Mouse (Mus musculus) MEL (cell line): ENCODE measurements around the gene Slain1. TPM values are rescaled to one million over a fixed set of nuclear protein-coding genes. Genes with fewer than 3 reads are reported as not detected.

Experiments
- DNase-seq: peaks from one replicate; pipeline ENCODE4 v3.0.0; 2011; ENCODE audit warnings: low read depth, low spot score
- H3K27ac ChIP-seq: 2 replicates; pipeline ENCODE4 v1.5.1; 2012; ENCODE audit warnings: low read depth, mild to moderate bottlenecking, control low read depth, low read length, moderate library complexity; ENCODE audit not compliant: control insufficient read depth
- H3K27me3 ChIP-seq, 2 experiments: fragments of 150-350 bp in 1 of 2; sonication (generic) in 1 of 2; 2 replicates each; pipeline ENCODE4 v1.6.1; 2012; ENCODE audit warnings: low read length in 2 of 2, mild to moderate bottlenecking in 2 of 2, improper control_type of control experiment in 1 of 2, moderate library complexity in 1 of 2; ENCODE audit not compliant: insufficient read depth in 2 of 2, control insufficient read depth in 1 of 2
- H3K36me3 ChIP-seq, 2 experiments: 2 replicates each; pipeline ENCODE4 v1.6.1; 2012 to 2014; ENCODE audit warnings: low read length in 2 of 2, improper control_type of control experiment in 1 of 2, inconsistent platforms in 1 of 2, mild to moderate bottlenecking in 1 of 2; ENCODE audit not compliant: insufficient read depth in 2 of 2, control insufficient read depth in 1 of 2
- H3K4me1 ChIP-seq, 2 experiments: fragments of 150-350 bp in 1 of 2; sonication (generic) in 1 of 2; 2 replicates each; pipeline ENCODE4 v1.6.1; 2012; ENCODE audit warnings: low read length in 2 of 2, improper control_type of control experiment in 1 of 2, mild to moderate bottlenecking in 1 of 2; ENCODE audit not compliant: insufficient read depth in 2 of 2, control insufficient read depth in 1 of 2
- H3K4me3 ChIP-seq, 2 experiments: fragments of 150-350 bp in 1 of 2; sonication (generic) in 1 of 2; 2 replicates each; pipeline ENCODE4 v1.5.1; 2012; ENCODE audit warnings: low read depth in 2 of 2, low read length in 2 of 2, mild to moderate bottlenecking in 2 of 2, moderate library complexity in 2 of 2, control low read depth in 1 of 2, improper control_type of control experiment in 1 of 2; ENCODE audit not compliant: control insufficient read depth in 1 of 2, insufficient read depth in 1 of 2
- H3K79me2 ChIP-seq: 2 replicates; pipeline ENCODE4 v1.6.1; 2012; ENCODE audit warnings: mild to moderate bottlenecking, low read length, moderate library complexity; ENCODE audit not compliant: control insufficient read depth, poor library complexity, insufficient read depth
- H3K9ac ChIP-seq: 2 replicates; pipeline ENCODE4 v1.6.1; 2012; ENCODE audit warnings: low read depth, mild to moderate bottlenecking, control low read depth, low read length, moderate library complexity; ENCODE audit not compliant: control insufficient read depth, poor library complexity, severe bottlenecking
- H3K9me3 ChIP-seq: fragments of 150-350 bp; sonication (generic); replicated peaks from 2 replicates; pipeline ENCODE4 v1.6.1; 2012; ENCODE audit warnings: mild to moderate bottlenecking, low read length, improper control_type of control experiment, moderate library complexity; ENCODE audit not compliant: insufficient read depth
- BHLHE40 ChIP-seq: IDR thresholded peaks from 2 replicates; pipeline ENCODE4 v1.6.1; 2012; ENCODE audit warnings: low read depth, mild to moderate bottlenecking, inconsistent platforms, low read length, improper control_type of control experiment, borderline replicate concordance
- CHD1 ChIP-seq: IDR thresholded peaks from 2 replicates; pipeline ENCODE4 v1.6.1; 2012; ENCODE audit warnings: low read depth, mild to moderate bottlenecking, inconsistent platforms, low read length, improper control_type of control experiment
- CHD2 ChIP-seq: IDR thresholded peaks from 2 replicates; pipeline ENCODE4 v1.6.1; 2011; ENCODE audit warnings: low read length, improper control_type of control experiment
- CTCF ChIP-seq, 3 experiments: IDR thresholded peaks in 2 of 3; conservative IDR thresholded peaks in 1 of 3; 2 replicates each; pipeline ENCODE4 v1.5.1; 2011 to 2012; ENCODE audit warnings: low read length in 3 of 3, low read depth in 2 of 3, mild to moderate bottlenecking in 2 of 3, improper control_type of control experiment in 1 of 3, inconsistent platforms in 1 of 3, mixed read lengths in 1 of 3, moderate library complexity in 1 of 3; ENCODE audit not compliant: control insufficient read depth in 1 of 3, insufficient read depth in 1 of 3, poor library complexity in 1 of 3, severe bottlenecking in 1 of 3
- E2F4 ChIP-seq: IDR thresholded peaks from 2 replicates; pipeline ENCODE4 v1.6.1; 2011; ENCODE audit warnings: low read depth, low read length, improper control_type of control experiment, borderline replicate concordance
- EP300 ChIP-seq, 2 experiments: IDR thresholded peaks; 2 replicates each; pipeline ENCODE4 v1.6.1; 2011; ENCODE audit warnings: improper control_type of control experiment in 2 of 2, low read length in 2 of 2, low read depth in 1 of 2, mild to moderate bottlenecking in 1 of 2
- GABPA ChIP-seq: IDR thresholded peaks from 2 replicates; pipeline ENCODE4 v1.6.1; 2012; ENCODE audit warnings: low read depth, mild to moderate bottlenecking, inconsistent platforms, low read length, improper control_type of control experiment, moderate library complexity
- KAT2A ChIP-seq: conservative IDR thresholded peaks from 2 replicates; pipeline ENCODE4 v1.6.1; 2012; ENCODE audit warnings: low read depth, low read length, improper control_type of control experiment, inconsistent platforms
- MAZ ChIP-seq: IDR thresholded peaks from 2 replicates; pipeline ENCODE4 v1.6.1; 2012; ENCODE audit warnings: low read depth, mild to moderate bottlenecking, inconsistent platforms, low read length, improper control_type of control experiment
- MEF2A ChIP-seq: IDR thresholded peaks from 2 replicates; pipeline ENCODE4 v1.6.1; 2014; ENCODE audit warnings: low read depth, mild to moderate bottlenecking, inconsistent platforms, low read length, improper control_type of control experiment; ENCODE audit not compliant: poor library complexity, insufficient replicate concordance, severe bottlenecking; ENCODE audit errors: extremely low read depth
- MXI1 ChIP-seq: IDR thresholded peaks from 2 replicates; pipeline ENCODE4 v1.6.1; 2011; ENCODE audit warnings: mild to moderate bottlenecking, low read depth, low read length, improper control_type of control experiment
- MYB ChIP-seq: IDR thresholded peaks from 2 replicates; pipeline ENCODE4 v1.6.1; 2011; ENCODE audit warnings: mild to moderate bottlenecking, low read depth, low read length, improper control_type of control experiment
- MYC ChIP-seq: IDR thresholded peaks from 2 replicates; pipeline ENCODE4 v1.6.1; 2011; ENCODE audit warnings: low read depth, mild to moderate bottlenecking, low read length, improper control_type of control experiment, moderate library complexity
- RCOR1 ChIP-seq: IDR thresholded peaks from 2 replicates; pipeline ENCODE4 v1.6.1; 2012; ENCODE audit warnings: low read depth, mild to moderate bottlenecking, inconsistent platforms, low read length, improper control_type of control experiment
- SIN3A ChIP-seq: IDR thresholded peaks from 2 replicates; pipeline ENCODE4 v1.6.1; 2012; ENCODE audit warnings: low read length, improper control_type of control experiment, inconsistent platforms
- TAL1 ChIP-seq: IDR thresholded peaks from 2 replicates; pipeline ENCODE4 v1.6.1; 2012; ENCODE audit warnings: mild to moderate bottlenecking, inconsistent platforms, low read length, moderate library complexity, mixed read lengths
- TCF12 ChIP-seq: IDR thresholded peaks from 2 replicates; pipeline ENCODE4 v1.6.1; 2014; ENCODE audit warnings: low read depth, mild to moderate bottlenecking, inconsistent platforms, low read length, improper control_type of control experiment, moderate library complexity
- ZKSCAN1 ChIP-seq: IDR thresholded peaks from 2 replicates; pipeline ENCODE4 v1.6.1; 2012; ENCODE audit warnings: low read depth, mild to moderate bottlenecking, inconsistent platforms, low read length, improper control_type of control experiment, moderate library complexity
- ZMIZ1 ChIP-seq: IDR thresholded peaks from 2 replicates; pipeline ENCODE4 v1.6.1; 2012; ENCODE audit warnings: low read depth, mild to moderate bottlenecking, inconsistent platforms, low read length, improper control_type of control experiment, moderate library complexity
- polyA plus RNA-seq, 2 experiments: library from polyadenylated mRNA; stranded (reverse) in 1 of 2; unstranded in 1 of 2; fragments of >175 nt in 1 of 2; fragments of >200 nt in 1 of 2; gene quantifications; 2 replicates each; pipeline versions ENCODE4 v1.2.1 to v1.2.4; 2012; ENCODE audit warnings: low replicate concordance in 2 of 2, low read depth in 1 of 2; ENCODE audit not compliant: insufficient read length in 2 of 2, insufficient read depth in 1 of 2, missing spikeins in 1 of 2
- total RNA-seq: library from RNA; depleted of rRNA; stranded (reverse); fragments of 300-350 nt; gene quantifications from 2 replicates; pipeline ENCODE4 v1.2.3, GENCODE M21; 2012

Slain1 gene
- total and polyA plus RNA-seq, 3 experiments = not detected

DNA sequence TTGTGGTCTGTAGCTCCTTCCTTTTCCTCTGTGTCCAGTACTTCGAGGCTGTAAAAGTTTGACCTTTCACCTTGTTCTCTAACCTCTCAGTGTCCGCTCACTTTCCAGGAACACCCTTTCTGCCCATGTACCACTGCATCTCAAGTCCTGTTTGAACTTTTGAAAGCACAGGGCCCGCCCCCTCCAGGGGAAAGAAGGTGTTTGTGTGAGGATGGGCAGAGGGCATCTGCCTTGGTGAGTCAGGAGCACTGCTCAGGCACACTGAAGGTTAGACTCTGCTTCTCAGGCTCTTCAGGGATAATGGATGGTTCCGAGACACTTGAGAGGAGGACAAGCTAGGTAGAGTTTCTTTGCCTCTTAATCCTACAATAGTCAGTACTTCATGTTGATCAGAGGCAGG, 7.8 kb downstream of the Slain1 start:
- H3K9me3 ChIP-seq = no peaks in the 10 kb centered on the region

GRCm38 (mm10) chr14:103663026-103663425, 13.0 kb downstream of the Slain1 start:
- Histone ChIP-seq H3K27me3 (no peaks in the 10 kb centered on the region), H3K27ac (no peak overlapping the region), H3K9ac (no peak overlapping the region), H3K9me3 (no peaks in the 10 kb centered on the region), H3K4me3 (no peak overlapping the region), H3K79me2 (no peaks in the 10 kb centered on the region), H3K4me1 (no peaks in the 10 kb centered on the region), H3K36me3 (no peaks in the 10 kb centered on the region)
- TF ChIP-seq MYC (no peak), GABPA (no peak), RCOR1 (no peak), E2F4 (no peak), TAL1 (no peak), CHD2 (no peak), MYB (no peak), BHLHE40 (no peak), SIN3A (no peak), MXI1 (no peak), MEF2A (no peak), MAZ (no peak), CTCF (IDR thresholded peaks at IDR 0.05 in 2 of 3, conservative IDR thresholded peaks at IDR 0.05 in 1 of 3; ENCODE audit: control insufficient read depth in 1 of 3, insufficient read depth in 1 of 3, low read depth in 2 of 3, low read length in 3 of 3, poor library complexity in 1 of 3, severe bottlenecking in 1 of 3) (no peak), ZKSCAN1 (no peak), CHD1 (no peak), TCF12 (no peak), KAT2A (no peak), EP300 (IDR thresholded peaks at IDR 0.05; ENCODE audit: low read depth in 1 of 2, low read length in 2 of 2) (no peak), ZMIZ1 (no peak)
- no peak for DNase-seq

More for the DNA sequence above, 7.8 kb downstream of the Slain1 start:
- Histone ChIP-seq H3K27me3 (no peaks in the 10 kb centered on the region), H3K9ac (no peak overlapping the region), H3K27ac (no peak overlapping the region), H3K4me3 (no peak overlapping the region), H3K36me3 (no peaks in the 10 kb centered on the region), H3K4me1 (no peaks in the 10 kb centered on the region), H3K79me2 (no peaks in the 10 kb centered on the region)
- DNase-seq = no peak
- TF ChIP-seq CHD2 (no peak), CTCF (IDR thresholded peaks at IDR 0.05 in 2 of 3, conservative IDR thresholded peaks at IDR 0.05 in 1 of 3; ENCODE audit: control insufficient read depth in 1 of 3, insufficient read depth in 1 of 3, low read depth in 2 of 3, low read length in 3 of 3, poor library complexity in 1 of 3, severe bottlenecking in 1 of 3) (no peak)
